Mouse (Mus musculus): ENCODE results near the gene Gm9821.

Gm9821 gene

DNA sequence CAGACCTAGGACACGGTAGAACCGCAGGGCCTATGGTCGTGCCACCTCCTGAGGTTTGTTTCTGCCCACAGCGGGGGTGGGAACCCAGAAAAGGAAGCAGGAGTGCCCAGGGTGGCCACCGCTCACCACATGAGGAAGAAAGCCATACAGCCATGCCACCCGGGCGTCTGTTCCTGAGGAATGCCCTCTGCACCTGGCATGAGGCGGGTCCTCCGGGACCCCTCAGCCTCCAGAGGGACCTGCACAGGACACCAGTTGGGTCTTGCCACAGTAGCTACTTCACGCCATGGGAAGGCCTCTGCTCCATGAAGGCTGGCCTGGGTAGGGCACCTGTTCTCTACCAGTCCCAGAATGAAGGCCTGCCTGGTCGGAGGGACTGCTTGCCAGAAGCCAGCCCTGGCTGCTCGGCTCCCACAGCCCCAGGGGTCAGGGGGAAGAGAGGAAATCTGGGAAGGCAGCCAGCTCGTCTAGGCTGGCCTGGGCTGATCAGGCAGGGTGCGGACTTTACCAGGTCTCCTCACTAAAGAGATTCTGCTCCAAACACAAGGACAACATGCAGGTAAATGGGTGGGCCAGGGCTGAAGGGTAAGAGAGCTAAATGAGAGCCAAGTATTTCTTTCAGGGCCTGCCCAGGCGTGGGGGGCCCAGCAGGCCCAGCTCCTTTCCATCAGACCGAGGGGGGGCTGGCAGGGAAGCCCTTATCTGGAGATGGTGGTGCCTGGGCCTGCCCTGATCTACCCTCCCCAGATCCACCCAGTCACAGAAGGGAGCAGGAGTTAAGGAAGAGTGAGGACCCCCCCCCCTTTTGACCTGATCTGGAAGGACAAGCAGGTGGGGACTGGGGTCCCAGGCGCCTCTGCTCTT, 4.1 kb downstream of the Gm9821 start:
- no peak for DNase-seq

DNA sequence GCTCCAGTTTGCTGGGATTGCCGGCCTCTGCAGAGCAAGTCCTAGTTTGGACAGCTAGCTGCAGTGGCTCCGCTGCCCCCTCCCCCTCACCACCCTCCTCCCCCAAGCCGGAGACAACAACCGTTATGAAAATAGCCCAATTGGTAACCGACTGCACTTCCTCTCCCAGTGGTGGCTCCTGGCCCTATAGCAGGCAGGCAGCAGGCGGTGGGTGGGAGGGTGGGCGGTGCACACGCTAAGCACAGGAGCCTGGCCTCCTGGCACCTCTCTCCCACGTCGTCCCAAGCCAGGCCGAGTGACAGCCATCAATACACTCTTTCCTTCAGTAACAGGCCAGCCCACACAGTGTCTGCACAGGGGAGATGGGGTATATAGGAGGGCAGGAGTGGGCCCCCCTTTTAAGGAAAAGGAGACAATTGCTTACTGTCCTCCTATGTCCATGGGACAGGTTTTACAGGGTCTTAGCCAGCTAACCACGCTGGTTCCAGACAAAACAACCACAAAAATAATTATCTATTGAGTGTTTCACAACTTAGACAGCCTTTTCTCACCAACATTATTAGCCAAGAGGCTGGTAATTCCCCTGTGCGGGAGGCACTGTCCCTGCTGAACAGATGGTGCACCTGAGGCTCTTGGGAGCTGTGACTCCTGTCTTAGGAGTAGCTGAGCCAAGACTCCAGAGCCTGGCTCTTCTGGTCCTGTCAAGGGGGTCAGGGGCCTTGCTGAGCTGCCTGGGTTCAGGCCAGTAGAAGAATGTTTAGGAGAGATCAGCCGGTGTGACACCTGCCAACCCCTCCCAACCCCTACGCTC, 5.0 kb downstream of the Gm9821 start:
- no peak for DNase-seq

- DNase-seq, result no peak
Observed at GRCm38 (mm10) chr2:91953825-91954224, 8.3 kb downstream of the Gm9821 start.

DNA sequence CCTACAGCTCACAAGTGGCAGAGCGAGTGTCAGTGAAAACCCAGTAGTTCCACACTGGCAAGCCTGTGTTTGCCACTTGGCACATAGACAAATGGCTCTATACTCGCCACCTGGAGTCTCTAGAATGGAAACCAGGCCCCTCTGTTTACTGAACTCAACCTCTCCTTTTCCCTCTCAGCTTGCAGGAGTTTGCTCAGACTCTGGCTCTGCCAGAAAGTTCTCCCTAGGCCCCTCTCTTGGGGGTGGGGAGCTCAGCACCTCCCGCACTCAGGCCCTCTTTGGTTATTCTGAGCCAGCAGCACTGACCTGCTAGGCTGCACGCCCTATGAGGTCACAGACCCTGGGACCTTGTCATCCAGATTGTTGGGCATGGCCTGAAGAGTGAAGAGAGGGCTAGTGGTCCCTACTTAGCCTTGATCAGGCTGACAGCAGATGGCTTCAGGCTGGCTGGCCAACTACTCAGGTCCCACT, 9.7 kb downstream of the Gm9821 start:
- DNase-seq, result no peak

- no peak for DNase-seq
Observed at GRCm38 (mm10) chr2:91955875-91956274, 10.4 kb downstream of the Gm9821 start.

DNA sequence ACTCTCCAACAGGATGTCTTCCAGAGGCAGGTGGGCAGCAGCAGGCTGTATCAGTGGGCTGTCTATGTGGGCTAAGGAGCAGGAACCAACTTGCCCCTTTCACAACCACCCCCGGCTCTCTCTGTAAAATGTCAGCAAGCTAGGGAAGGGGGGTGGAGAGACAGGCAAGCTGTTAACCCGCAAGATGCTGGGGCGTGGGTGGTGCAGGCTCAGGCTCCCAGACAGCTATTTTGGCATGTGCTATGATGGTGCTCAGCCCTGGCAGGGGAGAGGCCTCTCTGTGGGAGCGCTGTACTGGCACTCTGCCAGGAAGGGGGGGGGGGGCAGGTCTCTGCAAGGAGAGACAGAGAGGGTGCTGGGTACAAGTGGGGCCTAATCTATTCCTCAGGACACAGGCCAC, 11.6 kb downstream of the Gm9821 start:
- DNase-seq, result peak; percentile 81

DNA sequence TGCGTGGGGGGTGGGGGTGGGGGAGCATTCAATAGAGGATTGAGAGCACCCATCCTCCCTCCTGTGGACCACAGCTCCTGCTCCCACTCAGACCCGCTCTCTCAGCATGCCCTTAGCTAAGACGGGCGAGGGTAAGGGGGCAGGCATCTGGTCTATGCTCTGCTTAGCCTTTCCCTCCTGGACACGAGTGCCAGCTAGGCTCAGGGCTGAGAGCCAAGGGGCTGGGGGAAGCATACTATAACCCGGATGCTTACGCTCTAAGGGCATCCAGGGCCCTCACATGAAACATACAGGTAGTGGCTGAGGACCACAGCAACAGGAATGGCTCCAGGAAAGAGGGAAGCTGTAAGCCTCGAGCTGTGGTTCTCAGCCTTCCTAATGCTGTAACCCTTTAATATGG, 12.5 kb downstream of the Gm9821 start:
- no peak for DNase-seq

DNA sequence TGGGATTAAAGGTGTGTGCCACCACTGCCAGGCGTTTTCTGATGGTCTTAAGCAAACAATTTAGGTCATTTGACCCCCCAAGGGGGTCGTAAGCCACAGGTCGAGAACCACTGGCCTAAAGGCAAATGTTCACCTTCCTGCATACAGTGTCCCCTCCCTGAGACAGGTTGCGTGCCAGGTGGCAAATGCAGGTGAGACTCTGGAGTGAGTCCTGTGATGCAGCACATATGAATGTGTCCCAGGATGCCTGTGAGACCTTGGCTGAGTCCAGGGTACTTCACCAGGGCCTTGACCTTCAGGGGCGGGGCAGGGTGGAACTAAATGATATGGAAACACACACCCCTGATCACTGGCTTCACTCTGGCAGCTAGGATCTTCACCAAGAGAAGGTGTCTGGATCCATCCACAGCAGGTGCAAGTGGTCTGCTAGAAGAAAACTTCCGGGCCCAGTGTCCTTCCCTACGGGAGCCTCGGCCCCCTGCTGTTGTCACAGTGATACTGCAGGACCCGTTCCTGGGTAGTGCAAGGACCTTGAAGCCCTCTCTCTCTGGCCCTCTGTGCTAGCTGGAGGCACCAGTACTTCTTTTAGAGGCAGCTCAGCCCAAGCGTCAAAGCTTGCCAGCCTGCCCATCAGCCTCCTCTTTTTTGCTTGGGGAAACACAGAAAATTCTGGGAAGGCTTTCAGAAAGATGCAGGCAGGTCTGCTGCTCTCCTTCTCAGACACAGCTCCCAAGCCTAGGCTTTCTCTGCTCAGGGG, 13.4 kb downstream of the Gm9821 start:
- DNase-seq, result peak; percentile 52

DNA sequence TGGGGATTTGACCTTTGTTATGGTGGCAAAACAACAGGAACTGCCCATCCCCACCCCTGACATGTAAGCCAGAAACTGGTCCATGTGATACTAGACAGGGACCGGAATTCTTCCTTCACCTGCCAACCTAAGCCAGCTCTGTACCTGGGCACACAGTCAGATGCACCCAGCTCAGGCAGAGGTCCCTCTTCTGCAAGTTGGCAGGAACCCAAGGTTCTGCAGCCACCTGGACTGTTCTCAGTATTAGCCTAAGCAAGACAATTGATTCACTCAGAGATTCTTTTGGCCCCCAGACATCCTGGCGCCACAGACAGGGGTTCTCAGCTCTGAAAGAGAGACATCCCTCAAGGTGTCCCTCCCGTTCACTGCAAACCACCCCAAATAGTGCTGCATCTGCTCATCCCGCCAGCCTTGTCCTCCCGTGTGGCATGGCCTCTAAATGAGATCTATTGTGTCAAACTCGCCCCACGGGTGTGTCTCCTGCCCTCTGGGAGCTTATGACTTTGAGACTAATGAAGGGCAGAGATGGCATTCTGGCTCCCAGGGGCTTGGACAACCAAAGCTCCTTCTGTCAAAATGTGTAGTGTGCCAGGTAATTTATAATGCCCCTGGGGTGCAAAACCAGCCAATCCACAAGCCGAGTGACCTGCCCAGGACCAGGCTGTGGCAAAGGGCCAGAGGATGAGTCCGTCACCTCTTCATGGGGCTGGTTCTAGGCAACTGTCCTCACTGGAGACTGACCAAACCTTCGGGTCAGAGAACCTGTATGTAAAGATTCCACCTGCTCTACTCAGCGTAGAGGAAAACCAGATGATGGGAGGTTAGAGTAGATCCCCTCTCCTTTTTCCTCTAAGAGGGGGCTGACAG, 14.3 kb downstream of the Gm9821 start:
- DNase-seq, result no peak

DNA sequence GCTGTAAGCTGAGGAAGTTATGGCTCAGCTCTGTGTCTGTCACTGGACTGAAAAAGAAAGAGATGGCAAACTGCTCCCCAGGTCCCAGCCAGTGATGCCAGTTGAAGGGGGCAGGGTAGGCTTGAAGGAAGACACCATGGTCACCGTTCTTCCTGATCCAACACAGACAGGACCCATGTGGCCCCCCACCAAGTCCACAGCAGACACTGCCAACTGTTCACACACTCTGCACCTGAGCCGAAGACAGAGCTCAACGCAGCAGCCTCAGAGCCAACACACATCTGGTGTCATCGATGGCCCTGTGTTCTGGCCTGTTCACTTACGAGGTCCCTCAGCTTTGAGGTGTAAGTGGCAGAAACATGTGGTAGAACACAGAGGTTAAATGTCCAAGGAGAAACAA, 15.0 kb downstream of the Gm9821 start:
- DNase-seq, result no peak

DNA sequence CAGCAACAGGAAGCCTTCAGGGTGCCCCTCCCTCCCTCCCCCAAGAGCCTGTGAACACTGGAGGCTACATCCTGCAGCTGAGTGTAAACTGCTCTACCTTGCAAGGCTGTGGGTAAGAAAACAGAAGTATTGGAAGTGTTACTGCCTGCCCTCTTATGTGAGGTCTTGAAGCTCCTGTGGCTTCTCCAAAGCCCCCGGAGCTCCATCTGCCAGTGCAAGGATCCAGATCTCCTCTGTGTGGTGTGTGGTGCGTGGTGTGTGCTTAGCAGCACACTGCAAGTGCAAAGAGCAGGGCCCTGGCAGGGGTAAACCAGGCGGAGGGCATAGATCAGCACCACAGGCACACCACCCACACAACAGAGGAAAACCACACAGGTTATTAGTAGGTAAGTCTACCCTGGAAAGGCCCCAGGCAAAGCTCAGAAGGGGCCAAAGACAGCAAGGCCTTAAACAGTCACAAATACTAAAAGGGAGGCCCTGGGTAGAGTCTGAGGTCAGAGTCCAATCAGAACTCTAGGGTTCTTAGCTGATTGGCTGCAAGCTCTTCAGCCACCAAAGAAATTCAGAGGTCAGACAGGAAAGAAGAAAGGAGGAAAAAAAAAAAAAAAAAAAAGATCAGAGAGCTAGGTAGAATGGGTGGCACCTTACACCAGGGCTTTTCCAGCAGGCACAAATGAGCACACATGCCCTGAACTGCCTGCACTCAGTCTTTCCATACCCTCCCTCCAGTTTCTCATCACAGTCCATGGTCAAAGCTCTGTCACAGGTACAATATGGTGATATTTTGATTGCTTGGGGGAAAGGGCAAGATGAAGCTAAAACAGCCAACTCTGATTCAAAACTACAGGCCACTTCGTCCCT, 16.6 kb downstream of the Gm9821 start:
- no peak for DNase-seq

DNA sequence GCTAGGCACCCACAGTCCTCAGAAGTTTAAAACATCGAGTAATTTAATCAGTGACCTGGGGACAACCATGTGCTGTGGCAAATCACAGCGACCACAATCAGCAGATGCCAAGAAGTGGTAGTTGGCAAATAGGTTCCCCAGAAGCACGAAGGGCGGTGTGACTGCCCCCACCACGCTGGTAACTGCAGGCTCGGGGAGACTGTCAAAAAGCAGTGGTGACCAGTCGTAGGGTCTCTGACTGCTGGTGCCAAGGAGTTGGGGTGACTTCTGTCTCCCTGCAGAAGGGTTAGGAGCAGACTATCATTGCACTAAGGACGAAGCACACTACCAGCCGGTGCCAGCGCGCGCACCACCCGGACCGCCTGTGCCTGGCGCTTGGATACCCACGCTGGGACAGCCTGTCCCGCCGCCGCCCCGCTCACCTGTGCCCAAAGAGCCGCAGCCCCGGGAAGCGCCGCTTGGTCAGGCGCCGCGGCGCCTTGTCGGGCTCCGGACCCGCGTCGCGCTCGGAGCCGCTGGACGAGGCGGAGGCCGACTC, 17.4 kb downstream of the Gm9821 start:
- DNase-seq, result no peak

DNA sequence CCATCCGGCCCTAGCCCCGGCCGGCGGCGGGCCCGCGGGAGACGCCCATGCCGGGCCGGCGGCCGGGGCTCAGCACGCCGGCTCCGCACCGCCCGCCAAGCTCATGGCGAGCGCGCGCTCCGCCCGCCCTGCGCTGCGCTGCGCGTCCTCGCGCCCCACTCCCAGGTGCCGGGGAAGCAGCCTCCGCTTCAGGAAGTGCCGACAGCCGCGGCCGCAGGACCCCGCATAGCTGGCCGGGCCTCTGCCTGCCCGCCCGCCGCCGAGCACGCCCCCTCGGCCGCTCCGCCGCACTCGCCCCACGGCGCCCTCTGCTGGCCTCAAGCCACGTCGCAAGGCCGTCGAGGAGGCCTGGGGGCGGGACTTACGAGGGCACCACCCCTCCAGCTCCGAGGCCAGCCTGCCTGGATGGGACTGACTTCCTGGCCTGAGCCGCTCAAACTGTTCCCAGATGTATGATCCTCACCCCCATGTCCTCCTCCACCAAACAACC, 18.0 kb downstream of the Gm9821 start:
- peak; percentile 95 for DNase-seq

DNA sequence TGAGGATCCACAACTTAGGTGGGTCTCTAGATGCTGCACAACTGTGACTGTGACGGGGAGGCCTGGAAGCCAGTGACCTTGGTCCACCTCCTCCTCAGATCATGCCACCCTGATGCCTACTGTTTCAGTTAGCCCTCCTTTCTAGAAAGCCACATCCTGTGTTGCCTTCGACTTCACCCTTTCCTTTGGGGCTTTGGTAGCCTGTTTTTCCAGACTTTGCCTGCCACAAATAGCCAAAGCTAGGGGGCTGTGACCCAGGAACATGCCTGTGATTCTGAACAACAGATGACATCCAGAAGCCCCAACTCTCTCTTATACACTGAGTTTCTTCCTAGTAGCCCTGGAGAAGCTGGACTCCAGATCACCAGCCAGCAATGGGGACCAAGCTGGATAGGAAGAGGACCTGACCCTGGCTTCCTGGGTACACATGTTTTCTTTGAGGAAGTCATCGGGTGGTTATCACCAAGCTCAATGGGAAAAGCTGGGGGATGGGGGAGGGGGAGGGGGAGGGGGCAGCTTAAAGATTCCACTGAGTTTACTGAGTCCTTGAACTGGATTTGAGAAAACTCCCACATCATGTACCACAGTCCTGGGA, 19.2 kb downstream of the Gm9821 start:
- no peak for DNase-seq

GRCm38 (mm10) chr2:91965417-91965816, 19.9 kb downstream of the Gm9821 start:
- no peak for DNase-seq

DNA sequence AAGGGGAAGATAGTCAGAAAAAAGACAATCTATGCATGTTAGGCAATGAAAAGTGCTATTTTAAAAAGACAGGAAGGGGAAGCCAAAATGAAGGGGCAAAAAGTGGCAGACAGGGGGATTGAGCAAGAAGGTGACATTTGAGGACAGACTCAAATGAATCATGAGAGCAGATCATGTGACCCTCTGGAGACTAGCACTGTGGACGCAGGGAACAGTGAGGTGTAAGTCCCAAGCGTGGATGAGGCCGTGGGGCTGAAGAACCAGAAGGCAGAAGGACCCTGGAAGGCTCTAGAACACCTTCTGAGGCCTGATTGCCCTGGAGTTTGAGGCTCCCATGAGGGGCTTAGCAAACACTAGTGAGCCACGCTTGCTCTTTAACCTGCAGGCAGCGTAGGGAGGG, 20.9 kb downstream of the Gm9821 start:
- no peak for DNase-seq

GRCm38 (mm10) chr2:91967962-91968361, 22.5 kb downstream of the Gm9821 start:
- DNase-seq, result no peak

GRCm38 (mm10) chr2:91971231-91972097, 26.0 kb downstream of the Gm9821 start:
- DNase-seq, result peak; percentile 69

DNA sequence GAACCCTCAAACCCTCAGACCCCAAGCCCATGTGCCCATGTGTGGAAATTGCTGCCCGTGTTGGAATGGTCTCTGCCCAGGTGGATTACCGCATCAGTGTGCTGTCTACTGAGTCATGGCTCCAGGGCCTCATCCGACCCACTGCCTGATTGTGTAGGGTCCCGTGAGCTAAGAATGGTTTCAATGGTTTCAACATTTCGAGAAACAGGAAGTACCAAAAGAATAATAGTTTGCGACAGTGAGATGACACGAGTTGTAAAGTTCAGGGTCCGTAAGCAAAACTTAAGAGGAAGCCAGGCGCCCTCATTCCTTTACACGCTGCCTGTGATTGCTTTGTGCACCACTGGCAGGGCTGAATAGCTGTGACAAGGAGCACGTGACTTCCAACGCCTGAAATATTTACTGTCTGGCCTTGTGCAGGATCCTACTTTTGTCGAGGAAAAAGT, 26.6 kb downstream of the Gm9821 start:
- no peak for DNase-seq

Data from right cerebral cortex, postnatal 25 days (tissue).